Mouse (Mus musculus): ENCODE data around the gene Ccn2. TPM values are rescaled to one million over a fixed set of nuclear protein-coding genes. Genes with fewer than 3 reads are reported as not detected.

The Ccn2 gene
- total RNA-seq, 2 experiments from 2014 or later, result 160 to 233 TPM

GRCm38 (mm10) chr10:24642796-24643580 is 47.7 kb downstream of the Ccn2 start:
- no peak for DNase-seq

DNA sequence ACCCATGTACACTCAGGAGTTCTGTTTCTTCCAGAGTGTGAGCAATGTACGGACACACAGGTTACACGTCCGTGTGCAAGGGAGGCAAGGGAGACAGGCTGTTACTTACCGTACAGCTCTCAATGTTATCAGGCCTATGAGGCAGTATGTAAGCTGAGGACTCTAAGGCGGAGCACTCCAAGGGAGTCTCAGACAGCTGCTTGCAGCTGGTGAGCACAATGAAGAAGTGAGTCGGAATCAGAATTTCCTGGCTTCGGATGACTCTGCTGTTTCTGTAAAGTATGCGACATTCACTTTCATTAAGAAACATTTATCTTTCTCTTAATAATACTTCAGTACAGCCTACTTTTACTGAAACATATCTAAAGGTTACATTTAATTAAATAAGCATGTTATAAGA is 49.9 kb downstream of the Ccn2 start:
- DNase-seq, result peak; percentile 43

Other genes starting within 250 kb of the Ccn2 start
- gene Enpp1, start 116.7 kb downstream of the Ccn2 start, total RNA-seq (2021), result 1 to 10 TPM; 6.9 to 7.2 TPM
- gene Enpp3, start 247.4 kb downstream of the Ccn2 start, total RNA-seq (2021), result 1 to 10 TPM; 4.8 to 5.6 TPM